Mouse (Mus musculus): ENCODE results near the gene Csnk1d. TPM values are rescaled to one million over a fixed set of nuclear protein-coding genes. Genes with fewer than 3 reads are reported as not detected.

Gene Csnk1d
- total and polyA plus RNA-seq, 3 experiments: 77.8 to 136 (median 96.8) TPM

GRCm38 (mm10) chr11:121024163-121024562 is 33.0 kb upstream of the Csnk1d start:
- H3K79me2 ChIP-seq (replicated peaks; ENCODE audit: control insufficient read depth, extremely low read depth, insufficient read depth, poor library complexity, severe bottlenecking): no peaks in the 10 kb centered on the region
- H3K36me3 ChIP-seq (replicated peaks in 1 of 2; ENCODE audit: control insufficient read depth in 1 of 2, insufficient read depth in 1 of 2, low read length in 1 of 2): no peaks in the 10 kb centered on the region
- in situ Hi-C loops (cut with MboI; ENCODE audit: low pct_ligation_motif_present, low pct_unique_long_range_greater_than_20kb, low sequenced_read_pairs) (no loop called here), dilution Hi-C loops (cut with MboI; ENCODE audit: extremely low pct_ligation_motif_present, extremely low pct_unique_long_range_greater_than_20kb, low sequenced_read_pairs) (no loop called here)
- H3K9ac ChIP-seq (ENCODE audit: insufficient read depth, low read depth): no peak overlapping the region
- no peak for TF ChIP-seq ZC3H11A (IDR thresholded peaks at IDR 0.05; ENCODE audit: low read depth, low read length)
- TF ChIP-seq HCFC1 (IDR thresholded peaks at IDR 0.05; ENCODE audit: low read depth, low read length): no peak
- no peak for TF ChIP-seq E2F4 (IDR thresholded peaks at IDR 0.05; ENCODE audit: insufficient replicate concordance, low read depth, low read length)
- no peak for TF ChIP-seq NELFE (IDR thresholded peaks at IDR 0.05; ENCODE audit: low read depth, low read length)
- no peak for TF ChIP-seq JUN (IDR thresholded peaks at IDR 0.05; ENCODE audit: insufficient read depth, low read depth, low read length)
- no peak for TF ChIP-seq JUND (conservative IDR thresholded peaks at IDR 0.05; ENCODE audit: low read depth, low read length)
- no peak for TF ChIP-seq POLR2AphosphoS2 (IDR thresholded peaks at IDR 0.05; ENCODE audit: low read depth, low read length)
- no peak for TF ChIP-seq TCF12 (IDR thresholded peaks at IDR 0.05; ENCODE audit: low read depth, low read length)
- TF ChIP-seq ETS1 (conservative IDR thresholded peaks at IDR 0.05; ENCODE audit: low read depth, low read length): peak; percentile 59
- TF ChIP-seq BHLHE40 (IDR thresholded peaks at IDR 0.05; ENCODE audit: low read depth, low read length): peak; percentile 55
- no peak for TF ChIP-seq MAZ (IDR thresholded peaks at IDR 0.05; ENCODE audit: low read depth, low read length)
- TF ChIP-seq ZKSCAN1 (IDR thresholded peaks at IDR 0.05; ENCODE audit: borderline replicate concordance, low read depth, low read length): no peak
- TF ChIP-seq UBTF (IDR thresholded peaks at IDR 0.05; ENCODE audit: low read depth, low read length): no peak
- TF ChIP-seq ELF1 (IDR thresholded peaks at IDR 0.05; ENCODE audit: low read depth, low read length): no peak
- TF ChIP-seq MAX (IDR thresholded peaks at IDR 0.05; ENCODE audit: low read length): no peak
- 0 out of 2 replicates have a peak, but pooled peaks have one; percentile 5 for TF ChIP-seq EP300 (IDR thresholded peaks at IDR 0.05; ENCODE audit: low read length)
- TF ChIP-seq ZMIZ1 (IDR thresholded peaks at IDR 0.05; ENCODE audit: low read depth, low read length): no peak
- no peak for TF ChIP-seq GABPA (IDR thresholded peaks at IDR 0.05; ENCODE audit: insufficient replicate concordance, low read depth, low read length)
- no peak for TF ChIP-seq IRF4 (IDR thresholded peaks at IDR 0.05; ENCODE audit: low read depth, low read length)
- no peak for TF ChIP-seq MAFK (IDR thresholded peaks at IDR 0.05; ENCODE audit: insufficient replicate concordance, low read length)
- TF ChIP-seq SMC3 (IDR thresholded peaks at IDR 0.05; ENCODE audit: low read depth, low read length): no peak
- TF ChIP-seq CHD1 (IDR thresholded peaks at IDR 0.05; ENCODE audit: low read depth, low read length): no peak
- TF ChIP-seq RCOR1 (conservative IDR thresholded peaks at IDR 0.05; ENCODE audit: low read depth, low read length): no peak
- TF ChIP-seq MXI1 (IDR thresholded peaks at IDR 0.05; ENCODE audit: low read depth, low read length): no peak
- no peak for TF ChIP-seq USF2 (conservative IDR thresholded peaks at IDR 0.05; ENCODE audit: low read depth, low read length)
- no peak for TF ChIP-seq KAT2A (IDR thresholded peaks at IDR 0.05; ENCODE audit: insufficient replicate concordance, low read length)
- TF ChIP-seq CHD2 (IDR thresholded peaks at IDR 0.05; ENCODE audit: low read length): no peak
- no peak for TF ChIP-seq TBP (conservative IDR thresholded peaks at IDR 0.05; ENCODE audit: low read depth, low read length)
- 0 out of 2 replicates have a peak, but pooled peaks have one; percentile 40 for TF ChIP-seq MEF2A (IDR thresholded peaks at IDR 0.05; ENCODE audit: borderline replicate concordance, low read depth, low read length)
- no peak for TF ChIP-seq RAD21 (IDR thresholded peaks at IDR 0.05; ENCODE audit: low read depth, low read length)
- TF ChIP-seq ZNF384 (IDR thresholded peaks at IDR 0.05; ENCODE audit: low read depth, low read length): no peak
- no peak for TF ChIP-seq MYC (IDR thresholded peaks at IDR 0.05; ENCODE audit: low read depth, low read length)
- TF ChIP-seq POLR2A (IDR thresholded peaks at IDR 0.05; ENCODE audit: low read depth, low read length): no peak
- no peak for TF ChIP-seq USF1 (IDR thresholded peaks at IDR 0.05; ENCODE audit: low read depth, low read length)
- TF ChIP-seq PAX5 (IDR thresholded peaks at IDR 0.05; ENCODE audit: low read length): no peak
- no peak for TF ChIP-seq CTCF (conservative IDR thresholded peaks at IDR 0.05 in 1 of 2, IDR thresholded peaks at IDR 0.05 in 1 of 2; ENCODE audit: low read depth in 2 of 2, low read length in 2 of 2)
- no peaks in the 10 kb centered on the region for H3K9me3 ChIP-seq (replicated peaks; ENCODE audit: low read length)
- H3K4me1 ChIP-seq (ENCODE audit: control insufficient read depth in 1 of 2, insufficient read depth in 2 of 2): peaks cover 3 to 27% of the 10 kb centered on the region in 2 experiments; a peak in 2 of 4 replicates
- H3K27me3 ChIP-seq (replicated peaks): peaks cover 5% of the 10 kb centered on the region
- no peak for DNase-seq (ENCODE audit: extremely low read depth)
- H3K4me2 ChIP-seq (ENCODE audit: insufficient read depth, low read depth, poor library complexity, severe bottlenecking): no peak overlapping the region
- no peak overlapping the region for H3K4me3 ChIP-seq (replicated peaks in 1 of 3; ENCODE audit: low read depth in 2 of 3, low read length in 2 of 3, poor library complexity in 1 of 3)
- no peak overlapping the region for H3K27ac ChIP-seq (ENCODE audit: insufficient read depth, low read depth)
